Mouse (Mus musculus): ENCODE results near the gene Pcnp.

Gene Pcnp

DNA sequence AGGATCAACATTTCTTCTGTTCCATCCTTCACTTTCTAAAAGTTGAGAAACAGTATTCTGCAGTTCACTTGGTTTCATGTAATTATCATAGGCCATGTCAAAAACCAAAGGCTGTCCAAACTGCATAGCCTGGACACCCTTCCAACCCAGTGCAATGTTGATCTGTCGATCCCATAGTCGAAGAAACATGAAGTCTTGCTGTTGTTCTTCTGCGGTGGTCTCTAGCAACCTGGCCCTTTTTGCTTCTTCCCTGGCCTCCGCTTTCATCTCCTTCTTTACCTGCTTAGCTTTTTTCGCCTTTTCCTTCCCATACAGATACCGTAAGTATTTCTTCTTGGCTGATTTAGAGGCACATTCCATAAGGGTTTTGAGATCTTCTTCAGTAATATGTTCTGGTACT is 5.0 kb upstream of the Pcnp start:
- no peak for DNase-seq

DNA sequence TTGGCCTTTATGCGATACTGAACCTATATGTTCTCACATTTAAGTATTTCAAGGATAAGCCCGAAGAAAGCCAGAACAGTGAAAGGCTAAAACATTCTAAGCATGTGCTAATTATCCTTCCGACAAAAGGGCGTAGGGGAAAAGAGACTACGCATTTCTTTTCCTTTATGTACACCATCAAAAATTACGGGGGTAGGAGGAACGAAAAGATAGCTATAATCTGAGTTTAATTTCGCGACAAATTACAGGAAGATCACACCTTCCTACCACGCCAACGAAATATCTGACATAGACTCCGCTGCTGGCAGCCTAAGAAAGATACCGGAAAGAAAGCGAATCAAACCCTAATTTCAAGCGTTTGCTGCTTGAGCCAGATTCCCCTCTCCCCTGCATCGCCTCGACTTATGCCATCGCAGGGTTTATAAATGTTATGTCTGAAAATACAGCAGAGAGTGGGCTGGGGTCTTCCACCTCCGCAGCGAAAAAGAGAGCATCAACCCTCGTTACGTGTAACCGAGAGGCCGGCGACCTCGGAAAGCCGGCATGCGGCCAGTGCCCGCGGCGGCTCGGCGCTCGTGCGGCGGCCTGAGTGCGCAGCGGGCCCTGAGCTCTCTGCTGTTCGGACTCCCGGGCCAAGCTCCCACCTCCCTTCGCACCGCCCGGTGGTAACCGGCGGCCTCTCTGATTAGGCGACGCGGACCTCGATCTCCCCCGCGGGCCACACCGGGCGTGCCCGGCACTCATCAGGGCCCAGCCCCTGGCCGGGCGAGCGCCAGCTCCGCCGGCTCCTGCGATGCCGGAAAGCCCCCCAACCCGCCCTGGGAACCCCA is 602 bp downstream of the Pcnp start:
- DNase-seq = peak; percentile 56

DNA sequence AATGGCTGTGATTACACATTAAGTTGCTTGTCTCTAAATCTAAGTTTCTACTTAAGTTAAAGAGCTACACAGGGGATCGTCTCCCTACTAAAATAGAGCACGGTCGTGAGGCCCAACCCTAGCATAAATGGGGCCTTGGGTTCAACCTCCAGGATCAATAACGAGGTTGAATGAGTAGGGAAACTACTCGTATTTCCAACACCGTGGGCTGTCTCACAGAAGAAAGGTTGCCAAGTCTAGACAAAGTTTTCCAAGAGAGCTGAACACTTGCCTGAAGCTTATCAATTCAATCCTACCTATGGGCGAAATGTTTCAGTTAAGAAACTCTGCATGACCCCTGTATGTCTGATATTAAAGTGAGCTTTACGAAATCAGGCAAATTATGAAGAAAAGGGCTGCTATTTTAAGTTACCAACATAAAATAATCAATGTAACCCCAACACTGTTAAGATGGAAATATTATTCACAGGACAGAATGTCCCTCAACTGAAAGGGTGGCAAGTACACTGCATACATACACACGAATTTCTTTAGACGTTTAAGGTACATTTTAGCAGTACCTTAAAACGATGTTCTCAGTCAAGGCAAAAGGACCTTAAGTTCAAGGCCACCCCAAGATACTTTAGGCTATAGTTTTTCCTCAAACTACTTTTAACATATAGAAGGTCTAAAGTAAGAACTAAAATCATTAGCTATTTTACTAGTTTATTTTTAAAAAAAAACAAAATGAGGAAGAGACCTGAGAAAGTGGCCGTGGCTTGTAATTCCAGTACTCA is 1.5 kb downstream of the Pcnp start:
- DNase-seq = no peak

DNA sequence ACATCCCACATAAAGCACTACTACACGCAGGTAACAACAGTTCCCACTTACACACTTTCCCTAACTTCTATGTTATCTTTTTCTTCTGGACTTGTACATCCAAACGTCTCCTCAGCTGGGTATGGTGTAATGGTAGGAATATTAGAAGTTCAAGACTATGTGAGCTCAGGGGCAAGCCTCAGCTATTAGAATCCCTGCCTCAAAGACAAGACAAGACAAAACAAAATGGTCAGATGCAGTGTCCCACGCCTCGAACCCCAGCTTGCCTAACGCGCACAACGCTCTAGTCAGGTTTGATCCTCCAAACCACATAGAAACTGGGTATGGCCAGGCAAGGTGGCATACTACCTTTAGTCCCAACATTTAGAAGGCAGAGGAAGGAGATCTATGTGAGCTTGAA is 9.9 kb downstream of the Pcnp start:
- no peak for DNase-seq

DNA sequence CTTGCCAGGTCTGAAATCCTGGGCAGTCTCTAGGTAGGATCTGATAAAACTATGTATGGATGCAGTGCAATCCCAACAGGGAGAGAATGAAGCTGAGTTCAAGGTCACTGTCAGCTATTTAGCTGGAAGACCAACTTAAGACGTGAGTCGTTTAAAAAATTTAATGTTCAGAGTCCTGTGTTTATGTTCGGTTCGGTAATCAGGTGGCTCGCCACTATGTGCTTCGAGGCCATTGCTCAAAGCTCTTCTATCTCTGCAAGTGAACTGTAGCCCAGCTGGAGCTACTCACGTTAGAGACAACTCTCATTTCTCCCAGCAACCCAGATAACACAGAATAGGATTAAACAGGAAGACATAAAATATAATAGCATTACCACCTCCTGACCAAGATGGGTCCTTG is 15.5 kb downstream of the Pcnp start:
- no peak for DNase-seq

DNA sequence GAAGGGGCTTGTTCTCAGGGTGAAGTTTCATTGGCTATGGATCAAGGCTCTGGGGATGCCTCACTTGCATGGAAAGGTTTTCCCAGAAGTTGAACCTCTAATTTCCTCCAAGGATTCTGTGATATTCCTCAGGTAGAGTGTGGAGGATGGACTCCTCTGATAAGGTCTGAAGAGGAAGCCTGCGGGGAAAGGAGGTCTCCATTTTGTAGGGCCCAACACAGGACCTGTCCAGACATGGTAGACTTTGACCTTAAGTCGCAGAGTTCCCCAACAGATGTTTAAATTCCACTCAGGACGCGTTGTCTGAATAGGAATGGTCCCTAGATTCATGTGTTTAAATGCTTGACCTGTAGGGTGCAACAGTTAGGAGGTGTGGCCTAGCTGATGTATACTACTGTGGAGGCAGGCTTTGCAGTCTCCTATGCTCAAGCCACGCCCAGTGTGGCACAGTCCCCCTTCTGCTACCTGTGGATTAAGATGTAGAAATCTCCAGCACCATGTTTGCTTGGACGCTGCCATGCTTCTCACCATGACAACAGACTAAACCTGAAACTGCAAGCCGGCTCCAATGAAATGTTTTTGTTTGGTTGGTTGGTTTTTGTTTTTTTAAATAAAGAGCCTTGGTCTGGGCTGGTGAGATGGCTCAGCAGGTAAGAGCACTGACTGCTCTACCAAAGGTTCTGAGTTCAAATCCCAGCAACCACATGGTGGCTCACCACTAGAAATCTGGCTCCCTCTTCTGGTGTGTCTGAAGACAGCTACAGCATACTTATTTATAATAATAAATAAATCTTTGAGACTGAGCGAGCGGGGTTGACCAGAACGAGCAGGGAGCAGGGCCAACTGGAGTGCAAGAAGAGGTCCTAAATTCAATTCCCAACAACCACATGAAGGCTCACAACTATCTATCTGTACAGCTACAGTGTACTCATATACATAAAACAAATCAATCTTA is 16.5 kb downstream of the Pcnp start:
- DNase-seq = no peak

DNA sequence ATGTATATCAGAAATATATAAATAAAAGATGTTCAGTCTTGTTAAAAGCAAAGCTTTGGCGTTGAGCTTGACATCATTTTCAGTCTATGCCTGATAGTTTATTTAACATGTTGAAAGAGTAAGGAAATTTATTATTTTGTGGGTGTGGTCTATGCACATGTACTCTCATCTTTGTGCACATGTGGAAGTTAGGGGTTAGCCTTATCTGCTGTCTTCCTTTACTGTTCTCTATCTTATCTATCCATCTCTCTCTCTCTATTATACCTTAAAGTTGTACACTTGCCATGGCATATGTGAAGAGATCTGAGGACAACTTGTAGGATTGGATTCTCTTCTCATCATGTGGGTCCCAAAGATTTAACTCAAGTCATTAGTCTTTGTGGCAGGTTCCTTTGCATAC is 20.7 kb downstream of the Pcnp start:
- no peak for DNase-seq

DNA sequence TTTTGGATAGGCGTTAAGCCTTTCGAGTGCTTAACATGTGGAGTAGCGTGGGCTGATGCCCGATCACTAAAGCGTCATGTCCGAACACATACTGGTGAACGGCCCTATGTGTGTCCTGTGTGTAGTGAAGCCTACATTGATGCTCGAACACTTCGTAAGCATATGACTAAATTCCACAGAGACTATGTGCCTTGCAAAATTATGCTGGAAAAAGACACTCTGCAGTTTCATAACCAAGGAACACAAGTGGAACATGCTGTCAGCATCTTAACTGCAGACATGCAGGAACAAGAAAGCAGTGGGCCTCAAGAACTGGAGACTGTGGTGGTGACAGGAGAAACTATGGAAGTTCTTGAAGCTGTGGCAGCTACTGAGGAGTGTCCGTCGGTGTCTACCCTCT is 22.7 kb downstream of the Pcnp start:
- DNase-seq = no peak

DNA sequence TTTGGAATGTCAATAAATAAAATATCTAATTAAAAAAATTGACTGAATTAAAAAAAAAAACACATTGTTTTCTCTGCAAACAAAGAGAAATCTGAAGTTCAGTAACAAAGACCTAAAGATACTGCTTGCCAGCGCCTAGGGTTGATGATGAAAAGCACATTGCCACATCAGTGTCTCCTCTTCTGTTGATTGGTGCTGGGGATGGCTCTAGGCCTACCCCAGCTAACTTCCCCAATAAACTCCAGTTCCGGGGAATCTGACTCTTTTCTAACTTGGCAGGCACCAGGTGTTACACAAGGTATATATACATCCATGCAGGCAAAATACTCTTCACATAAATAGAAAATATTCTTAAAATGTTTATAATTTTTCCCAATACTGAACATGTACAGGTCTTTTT is 35.3 kb downstream of the Pcnp start:
- DNase-seq = no peak

DNA sequence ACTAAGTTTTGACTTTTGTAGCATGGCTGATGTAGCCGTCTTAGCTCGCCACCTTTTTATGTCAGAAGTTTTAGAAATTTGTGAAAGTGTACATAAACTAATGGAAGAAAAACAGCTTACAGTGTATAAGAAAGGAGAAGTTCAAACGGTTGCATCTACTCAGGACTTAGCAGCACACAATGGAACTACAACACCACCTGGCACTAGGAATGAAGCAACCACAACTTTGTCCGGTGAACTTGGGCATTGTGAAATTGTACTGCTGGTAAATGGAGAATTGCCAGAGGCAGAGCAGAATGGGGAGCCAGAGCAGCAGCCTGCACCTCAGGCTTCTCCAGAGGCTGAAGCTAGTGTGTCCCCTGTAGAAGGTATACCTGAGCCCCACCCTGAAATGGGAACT is 39.2 kb downstream of the Pcnp start:
- DNase-seq = no peak

DNA sequence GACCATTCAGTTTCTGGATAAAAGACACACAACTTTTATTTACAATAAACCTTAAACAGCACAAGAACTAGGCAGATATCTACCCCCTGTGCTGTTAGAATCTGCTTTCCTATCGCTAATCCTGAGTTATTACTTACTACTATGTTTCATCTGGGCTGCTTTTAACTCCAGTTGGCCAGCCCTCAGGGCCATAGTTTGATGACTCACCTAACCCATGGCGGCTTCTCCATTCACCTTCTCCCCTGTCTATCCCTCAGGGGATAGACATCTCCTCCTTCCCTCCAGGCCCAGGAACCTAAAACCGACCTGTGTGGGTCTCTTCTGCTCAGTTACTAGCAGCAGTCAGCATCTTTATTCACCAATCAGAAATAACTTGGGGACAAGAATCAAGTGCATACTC is 43.5 kb downstream of the Pcnp start:
- no peak for DNase-seq

DNA sequence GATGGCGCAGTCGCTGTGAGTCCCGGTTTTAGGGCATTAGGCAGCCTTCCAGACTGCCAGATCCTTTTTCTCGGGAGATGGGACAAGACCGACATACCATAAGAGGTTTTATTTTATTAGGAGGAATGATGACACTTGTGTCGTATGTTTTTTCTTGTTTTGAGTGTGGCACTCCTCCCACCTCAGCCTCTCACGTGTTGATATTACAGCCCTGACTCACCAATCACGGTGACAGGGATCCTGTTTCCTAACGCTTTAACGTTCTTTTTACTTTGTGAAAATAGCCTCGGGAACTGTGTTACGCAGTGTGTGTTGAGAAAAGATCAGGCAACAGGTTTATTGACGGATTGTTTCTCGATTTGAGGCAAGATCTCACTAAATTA is 54.6 kb downstream of the Pcnp start:
- no peak for DNase-seq

DNA sequence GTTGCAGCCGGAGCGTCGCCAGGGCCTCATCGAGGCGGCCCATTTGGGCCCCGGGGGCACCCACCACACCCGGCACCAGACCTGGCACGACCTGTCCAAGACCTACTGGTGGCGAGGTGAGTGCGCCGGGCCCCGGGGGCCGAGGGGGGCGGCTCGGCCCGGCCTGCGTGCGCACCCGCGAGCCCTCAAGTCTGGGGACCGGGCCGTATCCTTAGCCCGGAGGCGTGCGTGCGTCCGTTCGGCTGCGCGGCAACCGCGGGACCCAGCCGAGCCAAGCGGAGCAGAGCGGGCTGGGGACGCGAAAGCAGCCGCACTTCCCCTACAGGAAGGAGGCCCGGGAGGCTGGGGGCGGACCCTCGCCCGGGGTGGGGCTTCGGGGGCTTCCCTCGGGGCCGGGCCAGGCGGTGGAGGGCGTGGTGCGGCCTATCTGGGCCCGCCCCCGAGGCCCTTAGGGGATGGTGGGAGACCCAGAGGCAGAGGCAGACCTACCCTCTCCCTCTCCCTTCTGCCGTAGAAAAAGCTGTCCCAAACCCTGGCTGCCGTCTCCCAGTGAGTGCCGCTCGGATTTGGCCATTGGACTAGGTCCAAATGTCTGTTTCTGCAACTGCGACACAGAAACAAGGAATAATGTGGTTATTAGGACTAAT is 55.2 kb downstream of the Pcnp start:
- DNase-seq = peak; percentile 88

DNA sequence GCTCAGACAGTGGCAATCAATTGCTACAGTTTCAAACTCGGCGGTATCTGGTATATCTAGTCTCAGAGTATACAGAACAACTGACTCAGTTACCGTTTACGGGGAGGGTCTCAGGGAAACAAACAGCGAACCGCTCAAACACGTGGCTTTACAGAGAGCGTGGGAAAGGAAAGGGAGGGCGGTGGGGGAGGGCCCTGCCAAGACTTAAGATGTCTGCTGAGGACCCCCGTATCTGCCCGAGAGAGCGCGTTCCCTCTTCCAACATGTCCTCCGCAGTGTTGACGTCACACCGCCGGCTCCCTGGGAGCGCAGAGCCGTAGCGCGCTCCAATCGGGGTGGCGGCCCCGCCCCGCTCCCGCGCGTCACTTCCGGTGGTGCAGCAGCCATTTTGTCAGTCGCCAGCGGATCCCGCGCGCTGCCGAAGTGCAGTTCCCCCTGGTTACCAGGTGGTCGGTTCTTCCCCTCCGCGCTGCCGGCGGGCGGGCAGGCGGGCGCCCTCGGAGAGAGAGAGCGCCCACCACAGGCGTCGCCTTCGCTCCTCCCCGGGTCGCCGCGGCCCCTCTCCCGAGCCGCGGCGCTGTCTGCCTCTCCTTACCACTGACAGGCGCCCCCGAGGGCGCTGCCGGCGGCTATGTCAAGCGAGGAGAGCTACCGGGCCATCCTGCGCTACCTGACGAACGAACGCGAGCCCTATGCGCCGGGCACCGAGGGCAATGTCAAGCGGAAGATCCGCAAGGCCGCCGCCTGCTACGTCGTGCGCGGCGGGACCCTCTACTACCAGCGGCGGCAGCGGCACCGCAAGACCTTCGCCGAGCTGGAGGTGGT is 55.9 kb downstream of the Pcnp start, which contains the start of gene Zbtb11:
TSS of gene Zbtb11 (plus strand) at position 453 of the 825 bp plus-strand sequence.
- peak; percentile 100 for DNase-seq

DNA sequence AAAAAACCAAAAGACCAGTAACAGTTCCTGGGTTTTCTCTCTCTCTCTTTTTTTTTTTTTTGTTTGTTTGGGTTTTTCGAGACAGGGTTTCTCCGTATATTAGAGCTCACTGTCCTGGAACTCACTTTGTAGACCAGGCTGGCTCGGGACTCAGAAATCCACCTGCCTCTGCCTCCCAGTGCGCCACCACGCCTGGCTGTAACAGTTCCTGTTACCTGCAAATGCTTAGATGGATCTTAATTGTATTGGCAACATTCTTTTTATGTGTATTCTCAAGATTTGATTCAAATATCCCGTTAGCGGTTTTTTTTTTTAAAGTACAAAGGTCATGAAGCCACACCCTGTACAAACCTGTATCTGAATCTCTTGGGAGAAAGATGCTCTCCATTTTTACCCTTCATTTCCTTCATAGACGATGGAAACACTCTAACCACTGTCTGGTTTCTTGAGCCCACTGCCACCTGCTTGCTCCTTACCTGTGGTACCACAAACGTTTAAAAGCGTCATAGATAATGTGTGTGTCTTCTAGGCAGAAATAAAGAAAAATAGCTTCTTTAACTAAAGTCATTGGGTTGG is 56.8 kb downstream of the Pcnp start:
- DNase-seq = no peak

DNA sequence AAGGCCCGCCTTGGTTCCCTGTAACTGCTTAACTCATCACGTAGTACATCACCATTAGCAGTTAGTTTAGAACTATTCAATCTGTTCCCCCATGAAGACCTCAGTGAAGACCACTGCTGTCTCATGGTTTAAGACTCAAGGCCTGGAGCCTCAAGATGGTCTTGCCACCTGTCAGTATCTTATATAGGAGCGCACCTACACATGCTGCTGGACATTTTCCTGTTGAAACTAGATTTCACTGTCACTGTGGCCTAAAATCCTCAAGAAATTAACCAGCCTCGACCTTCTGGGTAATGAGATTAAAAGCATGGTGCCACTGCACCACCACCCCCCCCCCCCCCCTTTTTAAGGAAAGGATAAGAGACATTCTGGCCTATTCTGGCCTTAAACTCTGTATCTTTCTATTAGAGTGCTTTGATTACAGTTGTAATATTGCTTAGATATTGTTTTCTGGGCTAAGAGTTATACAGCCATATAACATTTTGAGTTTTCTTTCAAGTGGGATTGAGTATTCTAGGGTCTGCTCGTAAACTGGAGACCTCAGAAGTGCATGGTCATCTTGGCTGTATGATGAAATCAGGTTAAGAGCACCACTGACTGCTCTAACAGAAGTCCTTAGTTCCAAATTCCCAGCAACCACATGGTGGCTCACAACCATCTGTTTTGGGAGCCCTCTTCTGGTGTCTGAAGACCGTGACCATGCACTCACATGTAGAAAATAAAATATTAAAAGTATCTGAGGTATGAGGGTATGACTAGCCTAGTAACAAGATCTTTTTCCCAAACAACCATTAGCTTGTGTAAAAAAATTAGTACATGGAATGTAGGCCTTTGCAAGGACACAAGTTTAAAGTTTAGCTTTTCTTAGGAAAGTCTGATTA is 57.6 kb downstream of the Pcnp start:
- DNase-seq = no peak

DNA sequence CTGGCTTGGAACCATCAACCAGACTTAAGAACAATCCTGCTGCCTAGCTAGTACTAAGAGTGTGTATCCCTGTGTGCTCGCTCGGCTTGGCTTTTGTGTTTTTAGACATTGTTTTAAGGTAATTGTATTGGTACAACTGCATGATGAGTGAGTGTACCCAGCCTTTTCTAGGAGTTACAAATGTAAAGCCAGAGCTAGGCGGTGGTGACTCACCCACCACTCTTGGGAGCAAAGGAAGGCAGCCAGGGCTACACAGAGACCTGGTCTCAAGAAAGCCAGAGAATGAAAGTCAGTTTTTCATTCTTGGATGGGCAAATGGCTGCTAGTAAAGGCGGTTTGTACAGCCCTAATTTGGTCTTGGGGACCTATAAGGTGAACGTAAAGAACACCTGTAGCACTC is 59.1 kb downstream of the Pcnp start:
- DNase-seq = no peak

DNA sequence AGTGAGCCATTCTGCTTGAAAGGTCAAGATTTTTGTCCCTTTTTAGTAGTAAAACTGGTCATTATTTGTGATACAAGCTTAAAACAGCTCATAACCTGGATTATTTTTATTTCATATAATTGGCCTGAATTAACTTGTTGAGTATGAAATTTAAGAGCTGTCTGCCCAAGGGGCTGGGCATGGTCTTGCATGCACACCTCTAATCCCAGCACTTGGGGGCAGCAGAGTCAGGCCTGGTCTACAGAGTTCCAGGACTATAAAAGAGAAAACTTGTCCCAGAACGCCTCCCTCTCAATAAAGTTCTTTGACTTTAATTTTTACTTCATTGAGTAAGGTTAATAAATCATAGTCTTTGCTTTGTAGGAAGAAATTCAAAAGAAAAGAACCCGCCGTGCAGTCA is 60.4 kb downstream of the Pcnp start:
- DNase-seq = peak; percentile 28

DNA sequence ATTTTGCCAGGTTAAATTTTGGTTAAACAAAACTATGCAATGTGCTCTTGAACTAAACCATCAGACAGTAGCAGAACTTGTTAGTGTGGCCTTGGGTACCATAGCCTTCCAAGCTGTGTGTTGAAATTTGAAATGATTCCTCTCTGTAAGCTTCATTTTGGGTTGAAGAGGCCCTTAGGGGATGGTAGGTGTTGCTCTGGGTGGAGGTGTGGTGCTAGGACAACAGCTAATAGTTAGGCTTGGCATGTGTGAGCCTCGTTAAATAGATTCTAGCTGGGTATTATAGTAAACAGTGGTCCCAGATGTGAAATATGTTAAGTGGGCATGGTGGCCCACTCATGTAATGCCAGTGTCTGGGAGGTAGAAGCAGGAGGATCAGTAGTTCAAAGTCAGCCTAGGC is 62.3 kb downstream of the Pcnp start:
- DNase-seq = no peak

DNA sequence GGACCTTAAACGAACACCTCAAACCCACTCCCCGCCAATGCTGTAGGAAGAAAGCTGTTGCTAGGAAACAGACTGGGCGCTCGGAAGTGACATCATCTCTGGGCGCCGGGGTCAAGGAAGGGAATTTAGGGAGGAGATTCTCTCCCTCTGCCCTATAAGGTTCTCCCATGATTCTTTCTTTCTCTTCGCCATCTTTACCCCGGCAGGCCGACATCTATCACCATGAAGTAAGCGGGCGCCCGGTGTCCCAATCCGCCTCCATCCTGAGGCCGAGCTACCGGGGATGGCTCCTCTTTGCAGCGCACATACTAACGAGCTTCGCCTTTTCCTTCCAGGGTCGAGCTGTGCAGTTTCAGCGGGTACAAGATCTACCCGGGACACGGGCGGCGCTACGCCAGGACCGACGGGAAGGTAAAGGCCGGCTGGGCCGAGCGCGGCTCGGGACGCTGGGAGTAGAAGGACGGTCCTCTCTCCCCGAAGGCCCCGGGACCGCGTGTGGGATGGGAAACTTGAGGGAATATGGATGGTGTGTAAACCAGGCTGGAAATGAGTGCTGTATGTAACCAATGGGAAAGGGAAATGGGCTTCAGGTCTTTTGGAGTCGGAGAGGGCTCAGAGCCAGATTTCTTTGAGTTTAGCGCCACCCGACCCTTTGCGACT is 63.2 kb downstream of the Pcnp start, which contains the start of gene Rpl24:
TSS of gene Rpl24 (plus strand) at position 64 of the 660 bp plus-strand sequence.
- peak; percentile 95 for DNase-seq
